Mouse (Mus musculus): Measurements from ENCODE around the gene Zdhhc19.

GRCm38 (mm10) chr16:32488939-32489338 is 7.1 kb upstream of the Zdhhc19 start:
- TF ChIP-seq CTCF (IDR thresholded peaks at IDR 0.05; ENCODE audit: extremely low read depth, insufficient read length, insufficient replicate concordance, low read depth, low read length): no peak
- no peak for TF ChIP-seq POLR2A (IDR thresholded peaks at IDR 0.05; ENCODE audit: low read depth, low read length)

Measured in small intestine, adult 2 months (tissue).